Mouse (Mus musculus) kidney, adult 8-10 months (tissue): ENCODE data around the gene Psmg4.

Source experiments
- DNase-seq, 2 experiments: peaks; one replicate each; pipeline ENCODE4 v3.0.0; 2022

Gene Psmg4

GRCm38 (mm10) chr13:34148767-34149392 lies 13.9 kb upstream of the Psmg4 start:
- peak in 1 of 2 experiments; percentile 42 for DNase-seq

GRCm38 (mm10) chr13:34149463-34150176 lies 13.1 kb upstream of the Psmg4 start:
- DNase-seq: no peak

- no peak for DNase-seq
Measured at GRCm38 (mm10) chr13:34150271-34151027, 12.3 kb upstream of the Psmg4 start.

- DNase-seq: no peak
Measured at GRCm38 (mm10) chr13:34151425-34151824, 11.3 kb upstream of the Psmg4 start.

GRCm38 (mm10) chr13:34152695-34153094 lies 10.1 kb upstream of the Psmg4 start:
- DNase-seq: peak in 1 of 2 experiments; percentile 30

GRCm38 (mm10) chr13:34153254-34154011 lies 9.3 kb upstream of the Psmg4 start:
- DNase-seq: no peak

- DNase-seq: peak; percentile 86 to 89
Measured at GRCm38 (mm10) chr13:34154217-34154930, 8.4 kb upstream of the Psmg4 start.

GRCm38 (mm10) chr13:34154931-34155272 lies 7.9 kb upstream of the Psmg4 start:
- DNase-seq: peak; percentile 72 to 82

GRCm38 (mm10) chr13:34156133-34156839 lies 6.5 kb upstream of the Psmg4 start:
- no peak for DNase-seq

GRCm38 (mm10) chr13:34156840-34157185 lies 6.0 kb upstream of the Psmg4 start:
- no peak for DNase-seq

- DNase-seq: no peak
Measured at GRCm38 (mm10) chr13:34157596-34158157, 5.1 kb upstream of the Psmg4 start.

- no peak for DNase-seq
Measured at GRCm38 (mm10) chr13:34159926-34160325, 2.8 kb upstream of the Psmg4 start.

GRCm38 (mm10) chr13:34163304-34163975 lies 676 bp downstream of the Psmg4 start:
- DNase-seq: peak in 1 of 2 experiments; percentile 40

GRCm38 (mm10) chr13:34174025-34174424 lies 11.3 kb downstream of the Psmg4 start:
- DNase-seq: no peak

GRCm38 (mm10) chr13:34181624-34182023 lies 18.9 kb downstream of the Psmg4 start:
- no peak for DNase-seq

- DNase-seq: no peak
Measured at GRCm38 (mm10) chr13:34185371-34185770, 22.6 kb downstream of the Psmg4 start.

GRCm38 (mm10) chr13:34187571-34187970 lies 24.8 kb downstream of the Psmg4 start:
- DNase-seq: peak; percentile 72 to 73

GRCm38 (mm10) chr13:34192414-34193191 lies 29.8 kb downstream of the Psmg4 start:
- DNase-seq: peak in 1 of 2 experiments; percentile 21

- DNase-seq: no peak
Measured at GRCm38 (mm10) chr13:34193384-34193783, 30.6 kb downstream of the Psmg4 start.

GRCm38 (mm10) chr13:34195676-34196075 lies 32.9 kb downstream of the Psmg4 start:
- no peak for DNase-seq
